Comparison of ENCODE assay signal across 9 mouse cellular contexts in genomic region chr16:17744536-17744935, GRCm38 (mm10). TPM values are rescaled to one million over a fixed set of nuclear protein-coding genes. Genes with fewer than 3 reads are reported as not detected.
A peak's percentile ranks its signal among the peaks of the same experiment; 100 is the strongest.
DNase-seq lines count a peak whose midpoint lies in the region; ATAC-seq and TF ChIP-seq lines count a peak whose summit lies in the region.
"Had no signal": no experiment of that assay in that cellular context is flagged by ENCODE, and none has a peak within 500 bp of the region (broad histone marks: within the 10 kb centered on the region; RNA-seq: fewer than 3 reads in every experiment).

No protein-coding gene starts in this region.

- intact Hi-C loops in heart, adult 2 months (cut with DNase I): loop anchor here (1.0 kb wide), 1 partner anchor 68 kb away; no protein-coding TSS in a partner anchor

- no peaks in the 10 kb centered on the region for H3K36me3 ChIP-seq in heart, adult 2 months (ENCODE audit: control insufficient read depth, insufficient read depth, low read length)
- no peaks in the 10 kb centered on the region for H3K36me3 ChIP-seq in heart, embryonic 10.5 days
- no peaks in the 10 kb centered on the region for H3K36me3 ChIP-seq in thymus, adult 2 months (ENCODE audit: control insufficient read depth, insufficient read depth, low read length)
- H3K36me3 ChIP-seq in embryonic facial prominence, embryonic 10.5 days (replicated peaks): no peaks in the 10 kb centered on the region
- no peaks in the 10 kb centered on the region for H3K36me3 ChIP-seq in midbrain, embryonic 12.5 days
- H3K36me3 ChIP-seq: embryonic facial prominence, embryonic 15.5 days had no signal

- no peak for TF ChIP-seq EP300 in heart, adult 2 months (IDR thresholded peaks at IDR 0.05; ENCODE audit: insufficient read depth, low read depth, low read length)

- peak in 1 of 2 experiments; percentile 39 for DNase-seq in heart, adult 2 months
- DNase-seq in heart, embryonic 10.5 days (ENCODE audit: low spot score): no peak
- DNase-seq in thymus, adult 2 months: peak; percentile 45
- no peak for DNase-seq in thymus, adult 18-20 months
- peak; percentile 74 for DNase-seq in embryonic facial prominence, embryonic 10.5 days (ENCODE audit: low spot score)
- no peak for DNase-seq in frontal cortex, postnatal 14 days (ENCODE audit: low spot score in 2 of 2)
- DNase-seq in gastrocnemius, postnatal 4 days (ENCODE audit: low spot score in 2 of 2): no peak

- no peak for TF ChIP-seq POLR2A in heart, adult 2 months (IDR thresholded peaks at IDR 0.05; ENCODE audit: insufficient read depth, low read depth, low read length)
- no peak for TF ChIP-seq POLR2A in thymus, adult 2 months (IDR thresholded peaks at IDR 0.05; ENCODE audit: control insufficient read depth, extremely low read depth, insufficient read depth, low read length, poor library complexity)

- peak; percentile 84 for TF ChIP-seq CTCF in heart, adult 2 months (IDR thresholded peaks at IDR 0.05)
- peak; percentile 85 for TF ChIP-seq CTCF in thymus, adult 2 months (IDR thresholded peaks at IDR 0.05; ENCODE audit: borderline replicate concordance, control insufficient read depth, extremely low read depth, insufficient read depth, low read length, poor library complexity)

- 27% methylated on average over 1 of the region's 1 CpGs for WGBS in heart, adult 2 months
- WGBS in heart, embryonic 10.5 days: 13% methylated on average over 1 of the region's 1 CpGs
- 31% methylated on average over 1 of the region's 1 CpGs for WGBS in thymus, adult 2 months
- 14% methylated on average over 1 of the region's 1 CpGs for WGBS in embryonic facial prominence, embryonic 10.5 days
- 3% methylated on average over 1 of the region's 1 CpGs for WGBS in midbrain, embryonic 12.5 days

- H3K9ac ChIP-seq in heart, adult 2 months (ENCODE audit: low read depth, low read length): no peak overlapping the region
- no peak overlapping the region for H3K9ac ChIP-seq in midbrain, embryonic 12.5 days (replicated peaks)
- H3K9ac ChIP-seq: embryonic facial prominence, embryonic 15.5 days had no signal

- H3K4me3 ChIP-seq in heart, adult 2 months: no peak overlapping the region
- no peak overlapping the region for H3K4me3 ChIP-seq in heart, embryonic 10.5 days
- H3K4me3 ChIP-seq in thymus, adult 2 months (ENCODE audit: control insufficient read depth, insufficient read depth, low read length): no peak overlapping the region
- H3K4me3 ChIP-seq in embryonic facial prominence, embryonic 10.5 days: no peak overlapping the region
- H3K4me3 ChIP-seq in midbrain, embryonic 12.5 days: no peak overlapping the region
- H3K4me3 ChIP-seq: embryonic facial prominence, embryonic 15.5 days had no signal

- no peaks in the 10 kb centered on the region for H3K79me2 ChIP-seq in heart, adult 2 months (replicated peaks; ENCODE audit: control insufficient read depth, insufficient read depth, low read length)

- peak; percentile 38; the same call in 1 of the 2 replicates for ATAC-seq in midbrain, embryonic 12.5 days (ENCODE audit: low FRiP score, low read depth)

- no peaks in the 10 kb centered on the region for H3K9me3 ChIP-seq in heart, embryonic 10.5 days
- H3K9me3 ChIP-seq in embryonic facial prominence, embryonic 10.5 days: peaks cover 8% of the 10 kb centered on the region; the same call in 1 of the 2 replicates
- no peaks in the 10 kb centered on the region for H3K9me3 ChIP-seq in midbrain, embryonic 12.5 days
- H3K9me3 ChIP-seq: embryonic facial prominence, embryonic 15.5 days had no signal

- no peak overlapping the region for H3K27ac ChIP-seq in heart, adult 2 months
- H3K27ac ChIP-seq in heart, embryonic 10.5 days: no peak overlapping the region
- H3K27ac ChIP-seq in thymus, adult 2 months (ENCODE audit: control insufficient read depth, insufficient read depth, low read length): no peak overlapping the region
- H3K27ac ChIP-seq in embryonic facial prominence, embryonic 10.5 days (replicated peaks): no peak overlapping the region
- no peak overlapping the region for H3K27ac ChIP-seq in midbrain, embryonic 12.5 days (replicated peaks)
- H3K27ac ChIP-seq: embryonic facial prominence, embryonic 15.5 days had no signal

- no peaks in the 10 kb centered on the region for H3K4me1 ChIP-seq in heart, adult 2 months (ENCODE audit: control insufficient read depth, insufficient read depth, low read length)
- H3K4me1 ChIP-seq in heart, embryonic 10.5 days: 0 out of 2 replicates have a peak, but pooled peaks cover 4% of the 10 kb centered on the region
- no peaks in the 10 kb centered on the region for H3K4me1 ChIP-seq in thymus, adult 2 months (replicated peaks; ENCODE audit: control insufficient read depth, insufficient read depth, low read length)
- no peaks in the 10 kb centered on the region for H3K4me1 ChIP-seq in embryonic facial prominence, embryonic 10.5 days
- H3K4me1 ChIP-seq in midbrain, embryonic 12.5 days: no peaks in the 10 kb centered on the region

- H3K27me3 ChIP-seq in heart, adult 2 months (ENCODE audit: control insufficient read depth, insufficient read depth, low read length): no peaks in the 10 kb centered on the region
- no peaks in the 10 kb centered on the region for H3K27me3 ChIP-seq in heart, embryonic 10.5 days (ENCODE audit: insufficient read depth, poor library complexity, severe bottlenecking)
- no peaks in the 10 kb centered on the region for H3K27me3 ChIP-seq in thymus, adult 2 months (ENCODE audit: control insufficient read depth, insufficient read depth, low read length)
- no peaks in the 10 kb centered on the region for H3K27me3 ChIP-seq in embryonic facial prominence, embryonic 10.5 days (replicated peaks; ENCODE audit: low read depth, poor library complexity, severe bottlenecking)
- peaks cover 6% of the 10 kb centered on the region; the same call in 1 of the 2 replicates for H3K27me3 ChIP-seq in midbrain, embryonic 12.5 days
- H3K27me3 ChIP-seq: embryonic facial prominence, embryonic 15.5 days had no signal

- H3K4me2 ChIP-seq in midbrain, embryonic 12.5 days (replicated peaks): no peak overlapping the region
- H3K4me2 ChIP-seq: embryonic facial prominence, embryonic 15.5 days had no signal

RNA-seq across cellular contexts. Expression of gene Med15, which starts 11.8 kb away (rescaled TPM):
- 10 to 100 TPM; 21.5 to 24.9 TPM for total RNA-seq in heart, adult 2 months (2021)
- 37.3 and 44.3 TPM in 2 replicates for polyA plus RNA-seq in heart, adult 2 months (2012; rRNA removed)
- 45.4 and 48.0 TPM in 2 replicates for polyA plus RNA-seq in heart, embryonic 10.5 days (2016; fragmentation: Nextera tagmentation; extraction: Ambion mirVana)
- polyA plus RNA-seq in thymus, adult 2 months (2012; rRNA removed): 286 and 308 TPM in 2 replicates
- 50.3 and 50.5 TPM in 2 replicates for polyA plus RNA-seq in embryonic facial prominence, embryonic 10.5 days (2016; fragmentation: Nextera tagmentation; extraction: Ambion mirVana)
- 47.4 and 48.0 TPM in 2 replicates for polyA plus RNA-seq in midbrain, embryonic 12.5 days (2016; fragmentation: Nextera tagmentation; extraction: Ambion mirVana)
- total RNA-seq in gastrocnemius, postnatal 4 days (2021): 10 to 100 TPM; 36.9 to 46.9 TPM

RNA-seq across cellular contexts. Expression of gene Klhl22, which starts 14.9 kb away (rescaled TPM):
- 10 to 100 TPM; 17.3 to 18.6 TPM for total RNA-seq in heart, adult 2 months (2021)
- polyA plus RNA-seq in heart, adult 2 months (2012; rRNA removed): 23.6 and 30.2 TPM in 2 replicates
- 47.2 and 55.4 TPM in 2 replicates for polyA plus RNA-seq in heart, embryonic 10.5 days (2016; fragmentation: Nextera tagmentation; extraction: Ambion mirVana)
- 72.7 and 75.1 TPM in 2 replicates for polyA plus RNA-seq in thymus, adult 2 months (2012; rRNA removed)
- polyA plus RNA-seq in embryonic facial prominence, embryonic 10.5 days (2016; fragmentation: Nextera tagmentation; extraction: Ambion mirVana): 64.9 and 72.8 TPM in 2 replicates
- 52.8 and 57.9 TPM in 2 replicates for polyA plus RNA-seq in midbrain, embryonic 12.5 days (2016; fragmentation: Nextera tagmentation; extraction: Ambion mirVana)
- total RNA-seq in gastrocnemius, postnatal 4 days (2021): 10 to 100 TPM; 56.9 to 60.4 TPM

RNA-seq across cellular contexts. Expression of gene Scarf2, which starts 52.5 kb away (rescaled TPM):
- total RNA-seq in heart, adult 2 months (2021): 1 to 10 TPM; 4.1 to 5.2 TPM
- polyA plus RNA-seq in heart, adult 2 months (2012; rRNA removed): 10.8 and 13.4 TPM in 2 replicates
- 7.0 and 12.9 TPM in 2 replicates for polyA plus RNA-seq in heart, embryonic 10.5 days (2016; fragmentation: Nextera tagmentation; extraction: Ambion mirVana)
- polyA plus RNA-seq in thymus, adult 2 months (2012; rRNA removed): 41.0 and 41.2 TPM in 2 replicates
- polyA plus RNA-seq in embryonic facial prominence, embryonic 10.5 days (2016; fragmentation: Nextera tagmentation; extraction: Ambion mirVana): 9.3 and 10.5 TPM in 2 replicates
- 10.1 and 12.1 TPM in 2 replicates for polyA plus RNA-seq in midbrain, embryonic 12.5 days (2016; fragmentation: Nextera tagmentation; extraction: Ambion mirVana)
- 10 to 100 TPM; 33.7 to 37.3 TPM for total RNA-seq in gastrocnemius, postnatal 4 days (2021)

Comparison
In these comparisons a context has a peak if more than half of its experiments do, and no peak if none do; other contexts are left out.
1. DNase-seq: peak in thymus, adult 2 months (single experiment) and embryonic facial prominence, embryonic 10.5 days (single experiment); none in heart, embryonic 10.5 days (single experiment), thymus, adult 18-20 months (0 of 2), frontal cortex, postnatal 14 days (0 of 2) and gastrocnemius, postnatal 4 days (0 of 2).